9 mouse cellular contexts compared by ENCODE assay signal in genomic region chr7:30232631-30233148, GRCm38 (mm10). TPM values are rescaled to one million over a fixed set of nuclear protein-coding genes. Genes with fewer than 3 reads are reported as not detected.
A peak's percentile ranks its signal among the peaks of the same experiment; 100 is the strongest.
DNase-seq lines count a peak whose midpoint lies in the region; ATAC-seq and TF ChIP-seq lines count a peak whose summit lies in the region.
"Had no signal": no experiment of that assay in that cellular context is flagged by ENCODE, and none has a peak within 500 bp of the region (broad histone marks: within the 10 kb centered on the region; RNA-seq: fewer than 3 reads in every experiment).

No protein-coding gene starts in this region.

- no peaks in the 10 kb centered on the region for H3K27me3 ChIP-seq in kidney, embryonic 14.5 days (ENCODE audit: control insufficient read depth, insufficient read depth, low read length)
- H3K27me3 ChIP-seq in liver, postnatal 0 days (ENCODE audit: insufficient read depth, low read length), result no peaks in the 10 kb centered on the region
- no peaks in the 10 kb centered on the region for H3K27me3 ChIP-seq in neural tube, embryonic 11.5 days (ENCODE audit: control insufficient read depth, insufficient read depth, low read length)

- no peak for TF ChIP-seq EP300 in liver, postnatal 0 days (IDR thresholded peaks at IDR 0.05; ENCODE audit: low read depth)

- peaks cover 29% of the 10 kb centered on the region; the same call in 1 of the 2 replicates for H3K36me3 ChIP-seq in kidney, embryonic 14.5 days (ENCODE audit: control insufficient read depth, insufficient read depth, low read length)
- H3K36me3 ChIP-seq in liver, postnatal 0 days (replicated peaks; ENCODE audit: insufficient read depth, low read length), result 0 out of 2 replicates have a peak, but pooled peaks cover 3% of the 10 kb centered on the region
- H3K36me3 ChIP-seq in neural tube, embryonic 11.5 days (ENCODE audit: control insufficient read depth, insufficient read depth, low read length), result peaks cover 7% of the 10 kb centered on the region

- no peaks in the 10 kb centered on the region for H3K9me3 ChIP-seq in kidney, embryonic 14.5 days (ENCODE audit: control insufficient read depth, low read length)
- H3K9me3 ChIP-seq in liver, postnatal 0 days (ENCODE audit: low read length), result no peaks in the 10 kb centered on the region
- no peaks in the 10 kb centered on the region for H3K9me3 ChIP-seq in neural tube, embryonic 11.5 days (ENCODE audit: control insufficient read depth, low read length)

- H3K4me3 ChIP-seq in kidney, embryonic 14.5 days (ENCODE audit: low read length), result peak overlapping the region; percentile 82
- peak overlapping the region; percentile 63 for H3K4me3 ChIP-seq in liver, postnatal 0 days (ENCODE audit: low read depth, low read length)
- H3K4me3 ChIP-seq in neural tube, embryonic 11.5 days (ENCODE audit: low read depth, low read length), result peak overlapping the region; percentile 74

- 6% methylated on average over 24 of the region's 24 CpGs for WGBS in kidney, embryonic 14.5 days
- WGBS in liver, postnatal 0 days (ENCODE audit: insufficient replicate concordance), result 8% methylated on average over 24 of the region's 24 CpGs
- 8% methylated on average over 24 of the region's 24 CpGs for WGBS in neural tube, embryonic 11.5 days

- DNase-seq in A20 (ENCODE audit: low read depth, low spot score) (peak; percentile 86), adipocyte (ENCODE audit: low spot score) (peak; percentile 71)
- peak; percentile 79 for DNase-seq in embryo, embryonic 10.5 days (ENCODE audit: low spot score)
- peak; percentile 17 for DNase-seq in heart, adult 8-10 months (ENCODE audit: low spot score)
- peak; percentile 76 for DNase-seq in liver, postnatal 0 days
- peak; percentile 65 for DNase-seq in neural tube, embryonic 11.5 days (ENCODE audit: low spot score)
- peak; percentile 70 for DNase-seq in thymus, postnatal 0 days (ENCODE audit: low spot score)

- H3K4me2 ChIP-seq in kidney, embryonic 14.5 days (replicated peaks; ENCODE audit: low read depth, low read length), result peak overlapping the region; percentile 73
- H3K4me2 ChIP-seq in liver, postnatal 0 days (ENCODE audit: low read depth, low read length), result peak overlapping the region; percentile 88
- H3K4me2 ChIP-seq in neural tube, embryonic 11.5 days (ENCODE audit: low read depth), result peak overlapping the region; percentile 70

- peak overlapping the region; percentile 82 for H3K9ac ChIP-seq in kidney, embryonic 14.5 days (ENCODE audit: low read depth, low read length)
- peak overlapping the region; percentile 68 for H3K9ac ChIP-seq in liver, postnatal 0 days (replicated peaks)
- H3K9ac ChIP-seq in neural tube, embryonic 11.5 days (ENCODE audit: low read length), result peak overlapping the region; percentile 73

- peak; percentile 28 for ATAC-seq in kidney, embryonic 14.5 days (ENCODE audit: low FRiP score, low TSS enrichment)
- ATAC-seq in liver, postnatal 0 days, result peak; percentile 33
- peak; percentile 21; the same call in 1 of the 2 replicates for ATAC-seq in neural tube, embryonic 11.5 days (ENCODE audit: insufficient read depth, low FRiP score, low TSS enrichment)

- H3K27ac ChIP-seq in kidney, embryonic 14.5 days (ENCODE audit: low read depth, low read length), result peak overlapping the region; percentile 88; the same call in 1 of the 2 replicates
- peak overlapping the region; percentile 93 for H3K27ac ChIP-seq in liver, postnatal 0 days (ENCODE audit: low read depth)
- H3K27ac ChIP-seq in neural tube, embryonic 11.5 days (ENCODE audit: low read depth, low read length), result peak overlapping the region; percentile 81

- peak; percentile 75 for TF ChIP-seq CTCF in liver, postnatal 0 days (IDR thresholded peaks at IDR 0.05; ENCODE audit: low read depth)

- H3K4me1 ChIP-seq in kidney, embryonic 14.5 days (ENCODE audit: control insufficient read depth, insufficient read depth, low read length), result peaks cover 17% of the 10 kb centered on the region
- peaks cover 8% of the 10 kb centered on the region; the same call in 1 of the 2 replicates for H3K4me1 ChIP-seq in liver, postnatal 0 days (ENCODE audit: insufficient read depth)
- H3K4me1 ChIP-seq in neural tube, embryonic 11.5 days (ENCODE audit: control insufficient read depth, insufficient read depth, low read length), result peaks cover 10% of the 10 kb centered on the region

RNA-seq across cellular contexts. Expression of gene Tbcb, which starts 0.6 kb away (rescaled TPM):
- total RNA-seq in heart, adult 8-10 months (2022), result 10 to 100 TPM; 51.2 to 62.4 (median 57.6) TPM
- 174 and 199 TPM in 2 replicates for polyA plus RNA-seq in kidney, embryonic 14.5 days (2014; fragmentation: Nextera tagmentation; extraction: Ambion mirVana)
- polyA plus RNA-seq in liver, postnatal 0 days (2015; fragmentation: Nextera tagmentation; extraction: Ambion mirVana), result 41.8 and 42.1 TPM in 2 replicates
- polyA plus RNA-seq in neural tube, embryonic 11.5 days (2014; fragmentation: Nextera tagmentation; extraction: Ambion mirVana), result 268 and 302 TPM in 2 replicates
- 149 and 155 TPM in 2 replicates for polyA plus RNA-seq in thymus, postnatal 0 days (2015; fragmentation: Nextera tagmentation; extraction: Ambion mirVana)

RNA-seq across cellular contexts. Expression of gene Polr2i, which starts 0.9 kb away (rescaled TPM):
- total RNA-seq in heart, adult 8-10 months (2022), result 10 to 100 TPM; 54.0 to 70.5 (median 64.9) TPM
- polyA plus RNA-seq in kidney, embryonic 14.5 days (2014; fragmentation: Nextera tagmentation; extraction: Ambion mirVana), result 173 and 268 TPM in 2 replicates
- polyA plus RNA-seq in liver, postnatal 0 days (2015; fragmentation: Nextera tagmentation; extraction: Ambion mirVana), result 42.9 and 43.3 TPM in 2 replicates
- 179 and 195 TPM in 2 replicates for polyA plus RNA-seq in neural tube, embryonic 11.5 days (2014; fragmentation: Nextera tagmentation; extraction: Ambion mirVana)
- 134 and 137 TPM in 2 replicates for polyA plus RNA-seq in thymus, postnatal 0 days (2015; fragmentation: Nextera tagmentation; extraction: Ambion mirVana)

RNA-seq across cellular contexts. Expression of gene Ovol3, which starts 2.8 kb away (rescaled TPM):
- not detected for total RNA-seq in heart, adult 8-10 months (2022)
- polyA plus RNA-seq in kidney, embryonic 14.5 days (2014; fragmentation: Nextera tagmentation; extraction: Ambion mirVana), result not detected in 2 replicates
- polyA plus RNA-seq in liver, postnatal 0 days (2015; fragmentation: Nextera tagmentation; extraction: Ambion mirVana), result not detected in 2 replicates
- polyA plus RNA-seq in neural tube, embryonic 11.5 days (2014; fragmentation: Nextera tagmentation; extraction: Ambion mirVana), result not detected in 2 replicates
- polyA plus RNA-seq in thymus, postnatal 0 days (2015; fragmentation: Nextera tagmentation; extraction: Ambion mirVana), result 0.26 and 0.78 TPM in 2 replicates
- total RNA-seq: heart, postnatal 36 days had no signal

RNA-seq across cellular contexts. Expression of gene Capns1, which starts 34.1 kb away (rescaled TPM):
- 100 to 1,000 TPM; 287 to 304 (median 297) TPM for total RNA-seq in heart, adult 8-10 months (2022)
- 83.1 and 120 TPM in 2 replicates for polyA plus RNA-seq in kidney, embryonic 14.5 days (2014; fragmentation: Nextera tagmentation; extraction: Ambion mirVana)
- polyA plus RNA-seq in liver, postnatal 0 days (2015; fragmentation: Nextera tagmentation; extraction: Ambion mirVana), result 30.2 and 30.6 TPM in 2 replicates
- polyA plus RNA-seq in neural tube, embryonic 11.5 days (2014; fragmentation: Nextera tagmentation; extraction: Ambion mirVana), result 45.8 and 51.8 TPM in 2 replicates
- 66.9 and 76.2 TPM in 2 replicates for polyA plus RNA-seq in thymus, postnatal 0 days (2015; fragmentation: Nextera tagmentation; extraction: Ambion mirVana)

RNA-seq across cellular contexts. Expression of gene Thap8, which starts 47.2 kb away (rescaled TPM):
- under 1 TPM in 1 of 4 experiments, not detected in 3; 0.44 TPM for total RNA-seq in heart, adult 8-10 months (2022)
- 0.22 and 0.43 TPM in 2 replicates for polyA plus RNA-seq in kidney, embryonic 14.5 days (2014; fragmentation: Nextera tagmentation; extraction: Ambion mirVana)
- 0.08 and 0.15 TPM in 2 replicates for polyA plus RNA-seq in liver, postnatal 0 days (2015; fragmentation: Nextera tagmentation; extraction: Ambion mirVana)
- polyA plus RNA-seq in neural tube, embryonic 11.5 days (2014; fragmentation: Nextera tagmentation; extraction: Ambion mirVana), result 0.18 and 0.36 TPM in 2 replicates
- polyA plus RNA-seq in thymus, postnatal 0 days (2015; fragmentation: Nextera tagmentation; extraction: Ambion mirVana), result 0.19 and 0.23 TPM in 2 replicates

Comparison
In these comparisons a context has a peak if more than half of its experiments do, and no peak if none do; other contexts are left out.
1. Peak in every context shown above with its lines: DNase-seq, ATAC-seq, H3K4me3 ChIP-seq and H3K27ac ChIP-seq.
2. DNase-seq: peak in every context shown above with its lines; median percentile 86 in A20; 79 in embryo, embryonic 10.5 days; 76 in liver, postnatal 0 days; 71 in adipocyte; 70 in thymus, postnatal 0 days; 65 in neural tube, embryonic 11.5 days; 17 in heart, adult 8-10 months.